Mouse (Mus musculus) skeletal muscle tissue, adult 2 months (tissue): ENCODE results near the gene Frmd5.
"Not testable (repeated sequence)": the region's sequence is repeated elsewhere in the genome, so short reads cannot be mapped to it uniquely, and the experiment has no call there.

Experiments used
- DNase-seq: peaks from one replicate; pipeline ENCODE4 v3.0.0-alpha.2; 2012; ENCODE audit warnings: low read depth, low spot score

Gene Frmd5

DNA sequence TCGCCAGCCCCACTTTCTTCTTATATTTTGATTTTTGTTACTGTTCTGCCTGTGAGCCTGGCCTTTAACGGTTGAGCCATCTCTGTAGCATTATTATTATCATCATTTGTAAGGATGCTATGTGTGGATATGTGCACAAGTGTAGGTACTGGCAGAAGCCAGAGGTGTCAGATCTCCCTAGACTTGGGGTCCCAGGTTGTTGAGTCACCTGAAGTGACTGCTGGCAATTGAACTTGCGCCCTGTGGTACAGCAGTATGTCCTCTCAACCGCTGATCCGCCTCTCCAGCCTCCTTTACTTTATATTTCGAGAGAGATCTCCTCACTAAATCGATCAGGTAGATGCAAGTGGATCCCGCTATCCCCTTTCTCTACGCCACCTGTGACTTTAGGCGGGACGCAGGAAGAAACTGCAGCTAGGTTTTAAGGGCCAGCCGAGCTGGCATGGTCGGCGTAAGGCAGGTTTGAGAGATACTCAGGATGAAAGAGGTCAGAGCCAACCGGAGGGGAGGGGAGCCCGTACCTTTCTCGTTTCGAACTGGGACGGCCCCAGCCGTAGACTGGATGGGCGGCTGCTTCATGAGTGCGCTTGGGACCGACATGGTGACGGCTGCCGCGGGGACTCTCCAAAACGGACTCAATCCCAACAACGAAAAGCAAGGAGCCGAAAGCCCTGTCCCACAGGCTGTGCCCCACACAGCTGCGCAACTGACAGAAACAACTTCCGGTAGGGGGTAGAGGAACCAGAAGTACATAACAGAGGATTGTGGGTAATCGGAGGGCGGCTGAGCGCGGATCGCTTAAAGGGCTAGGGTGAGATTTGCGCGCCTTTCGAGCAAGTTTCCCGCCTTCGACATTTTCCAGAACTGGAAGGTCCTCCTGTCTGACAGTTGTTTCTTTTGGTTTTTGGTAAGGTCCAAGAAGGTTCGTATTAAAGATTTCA, 300.7 kb downstream of the Frmd5 start, which contains the start of the genes Mfap1a and Wdr76:
TSS of gene Mfap1a (minus strand) at position 724 of the 941 bp plus-strand sequence.
TSS of gene Wdr76 (plus strand) at position 782 of the 941 bp plus-strand sequence.
- DNase-seq = peak; percentile 82

DNA sequence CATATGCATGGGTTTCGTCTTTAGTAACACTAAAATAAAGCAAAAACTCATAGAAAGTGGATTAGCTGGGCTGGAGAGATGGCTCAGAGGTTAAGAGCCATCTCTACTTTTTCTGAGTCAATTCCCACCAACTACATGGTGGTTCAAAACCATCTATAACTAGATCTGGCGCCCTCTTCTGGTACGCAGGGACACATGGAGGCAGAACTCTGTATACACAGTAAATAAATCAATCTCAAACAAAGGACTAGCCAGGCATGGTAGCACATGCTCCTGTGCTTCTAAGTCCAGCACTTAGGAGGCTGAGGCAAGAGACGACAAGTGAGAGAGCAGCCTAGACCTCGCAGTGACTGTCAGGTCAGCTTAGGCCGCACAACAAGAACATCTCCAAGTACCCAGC, 305.3 kb downstream of the Frmd5 start:
- DNase-seq = not testable (repeated sequence)
